Mouse (Mus musculus) layer of hippocampus, adult 8-10 months (tissue): ENCODE measurements around the gene Gm3415. TPM values are rescaled to one million over a fixed set of nuclear protein-coding genes. Genes with fewer than 3 reads are reported as not detected.
A peak's percentile ranks its signal among the peaks of the same experiment; 100 is the strongest.
"Not testable (repeated sequence)": the region's sequence is repeated elsewhere in the genome, so short reads cannot be mapped to it uniquely, and the experiment has no call there.

ENCODE experiments used
- DNase-seq, 2 experiments: peaks; one replicate each; pipeline ENCODE4 v3.0.0; 2022; ENCODE audit warnings: low spot score in 2 of 2
- total RNA-seq, 4 experiments: library from RNA; stranded (reverse); gene quantifications; 2 replicates each; pipeline ENCODE4 v1.2.4; 2022

The Gm3415 gene
- total RNA-seq: not detected

DNA sequence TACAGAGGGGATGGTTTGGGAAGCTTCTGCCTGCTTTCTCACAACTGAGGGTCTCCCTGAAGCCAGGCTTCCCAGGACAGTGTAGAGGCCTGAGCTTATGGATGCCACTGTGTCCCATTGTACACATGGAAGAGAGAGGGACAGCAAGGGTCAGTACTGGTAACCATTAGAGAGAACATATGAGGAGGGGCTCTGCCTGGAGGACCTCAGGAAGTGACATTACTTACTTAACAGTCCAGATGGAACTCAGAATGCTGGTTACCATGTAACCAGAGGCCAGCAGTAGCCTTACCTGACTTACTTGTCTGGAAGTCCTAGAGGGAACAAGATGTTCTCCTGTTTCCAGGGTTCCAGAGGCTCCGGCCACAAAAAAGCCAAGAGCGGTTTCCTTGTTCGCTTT, at the start of gene Gm3415:
TSS of gene Gm3415 (plus strand) at position 301 of the 400 bp plus-strand sequence.
- DNase-seq: not testable (repeated sequence)

DNA sequence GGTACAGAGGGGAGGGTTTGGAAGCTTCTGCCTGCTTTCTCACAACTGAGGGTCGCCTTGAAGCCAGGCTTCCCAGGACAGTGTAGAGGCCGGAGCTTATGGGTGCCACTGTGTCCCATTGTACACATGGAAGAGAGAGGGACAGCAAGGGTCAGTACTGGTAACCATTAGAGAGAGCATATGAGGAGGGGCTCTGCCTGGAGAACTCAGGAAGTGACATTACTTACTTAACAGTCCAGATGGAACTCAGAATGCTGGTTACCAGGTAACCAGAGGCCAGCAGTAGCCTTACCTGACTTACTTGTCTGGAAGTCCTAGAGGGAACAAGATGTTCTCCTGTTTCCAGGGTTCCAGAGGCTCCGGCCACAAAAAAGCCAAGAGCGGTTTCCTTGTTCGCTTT, 42.1 kb upstream of the Gm3415 start, which contains the start of gene Gm3402:
TSS of gene Gm3402 (plus strand) at position 301 of the 400 bp plus-strand sequence.
- DNase-seq: not testable (repeated sequence)

GRCm38 (mm10) chr5:146525501-146525900, 30.4 kb upstream of the Gm3415 start, which contains the start of gene Gm3404:
Gene Gm3404 (plus strand): TSS chr5:146525801.
- not testable (repeated sequence) for DNase-seq

GRCm38 (mm10) chr5:146537347-146537746, 18.6 kb upstream of the Gm3415 start, which contains the start of gene Gm3409:
Gene Gm3409 (plus strand): TSS chr5:146537647.
- not testable (repeated sequence) for DNase-seq

DNA sequence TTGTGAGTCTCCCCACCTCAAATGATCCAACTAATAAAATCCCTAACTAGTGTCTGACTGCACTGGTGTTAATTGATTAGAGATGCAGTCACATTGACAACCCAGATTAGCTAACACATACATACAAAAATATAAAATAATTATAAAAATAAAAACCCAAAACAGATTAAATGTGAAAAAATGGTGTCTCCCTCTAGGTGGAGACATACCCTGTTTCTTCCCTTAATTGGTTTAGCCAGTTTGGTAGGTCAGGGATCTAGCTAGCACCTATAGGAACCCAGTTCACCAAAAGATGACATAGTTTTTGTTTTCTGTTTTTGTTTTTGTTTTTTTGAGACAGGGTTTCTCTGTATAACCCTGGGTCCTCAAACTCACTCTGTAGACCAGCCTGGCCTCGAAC, 8.3 kb downstream of the Gm3415 start:
- no peak for DNase-seq

- no peak for DNase-seq
Measured at GRCm38 (mm10) chr5:146567054-146567453, 11.1 kb downstream of the Gm3415 start.

- not testable (repeated sequence) for DNase-seq
Measured at GRCm38 (mm10) chr5:146570179-146570578, 14.2 kb downstream of the Gm3415 start.

DNA sequence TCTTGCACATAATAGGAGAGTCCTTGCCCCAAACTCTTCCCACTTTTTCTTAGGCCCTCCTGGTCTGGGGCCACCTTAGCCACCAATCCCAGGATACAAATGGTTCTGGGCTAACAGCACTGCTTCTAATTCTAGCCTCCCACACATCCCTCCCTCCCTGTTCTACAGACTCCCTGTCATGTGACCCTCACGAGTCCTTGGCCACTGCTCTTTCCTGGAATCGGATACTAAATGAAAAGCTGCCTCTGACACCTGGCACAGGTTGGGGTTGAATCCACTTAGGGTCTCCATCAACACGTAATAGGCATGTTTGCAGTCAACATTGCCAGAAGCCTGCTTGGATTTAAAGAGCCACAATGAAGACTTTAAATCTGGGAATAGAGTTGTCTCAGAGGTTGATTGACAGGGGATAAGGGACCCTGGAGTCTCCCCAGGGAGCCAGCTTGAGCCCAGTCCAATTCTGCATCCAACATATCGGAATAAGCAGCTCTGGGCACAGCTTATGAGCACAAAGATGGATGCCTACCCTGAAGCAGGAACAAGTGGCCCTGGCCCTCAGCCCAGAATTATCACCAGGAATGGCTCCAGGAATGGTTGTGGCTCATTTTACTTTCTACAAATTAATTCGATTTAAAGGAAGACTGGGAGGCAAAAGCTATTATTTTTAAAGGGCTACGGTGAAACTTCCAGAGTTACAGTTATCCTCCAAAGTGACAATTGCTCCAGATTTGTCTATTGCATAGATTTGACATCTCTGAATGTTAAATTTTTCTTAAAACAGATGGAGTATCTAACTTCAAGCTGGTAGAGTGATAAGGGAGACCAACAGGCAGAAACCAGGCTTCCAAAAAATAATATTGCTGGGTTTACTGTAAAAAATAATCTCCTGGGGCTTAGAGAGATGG, 16.1 kb downstream of the Gm3415 start:
- peak; percentile 78 to 84 for DNase-seq

DNA sequence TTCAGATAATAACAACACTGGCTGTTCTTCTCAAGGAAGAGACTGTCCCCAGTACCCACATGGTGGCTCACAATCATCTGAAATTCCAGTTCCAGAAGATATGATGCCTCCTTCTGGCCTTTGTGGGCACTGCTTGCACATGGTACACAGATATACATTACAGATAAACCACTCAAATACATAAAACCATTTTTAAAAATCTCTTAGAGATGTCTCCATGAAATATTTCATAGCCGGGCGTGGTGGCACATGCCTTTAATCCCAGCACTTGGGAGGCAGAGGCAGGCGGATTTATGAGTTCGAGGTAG, 16.8 kb downstream of the Gm3415 start:
- not testable (repeated sequence) for DNase-seq

- DNase-seq: no peak
Measured at GRCm38 (mm10) chr5:146576668-146577067, 20.7 kb downstream of the Gm3415 start.

DNA sequence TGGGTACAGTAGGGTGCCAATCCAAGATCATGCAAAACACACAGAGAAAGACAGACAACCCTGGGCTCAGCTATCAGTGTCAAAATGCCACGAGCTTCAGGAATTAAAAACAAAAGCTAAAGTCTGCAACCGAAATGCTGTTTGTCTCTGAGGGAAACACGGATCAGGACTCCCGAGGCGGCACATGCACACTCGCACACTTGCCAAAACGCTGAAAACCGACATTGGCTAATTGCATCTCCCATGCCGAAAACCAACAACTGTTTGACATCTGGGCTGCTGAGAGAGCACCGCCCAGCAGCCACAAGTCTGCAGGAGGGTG, 28.2 kb downstream of the Gm3415 start:
- peak in 1 of 2 experiments; percentile 23 for DNase-seq

GRCm38 (mm10) chr5:146584478-146585306, 28.8 kb downstream of the Gm3415 start, which contains the start of gene Gpr12:
Gene Gpr12 (minus strand): TSS chr5:146585239.
- DNase-seq: no peak

DNA sequence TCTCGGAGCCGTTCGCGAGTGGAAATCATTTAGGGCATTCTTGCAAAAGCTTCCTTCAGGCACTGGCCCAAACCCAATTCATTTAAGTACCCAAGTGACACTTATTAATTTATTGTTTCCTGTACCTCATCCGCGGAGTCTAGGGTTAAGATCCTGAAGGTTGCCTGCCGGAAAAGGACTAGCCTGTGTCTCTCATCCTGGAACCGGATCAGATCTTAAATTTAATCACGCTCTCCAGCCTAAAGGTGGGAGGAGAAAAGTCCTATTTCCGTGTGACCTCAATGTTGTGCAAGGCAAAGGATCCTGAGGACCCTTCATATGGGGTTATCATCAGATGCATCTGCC, 29.3 kb downstream of the Gm3415 start:
- DNase-seq: no peak

GRCm38 (mm10) chr5:146586357-146587070, 30.6 kb downstream of the Gm3415 start:
- no peak for DNase-seq

GRCm38 (mm10) chr5:146590987-146591386, 35.1 kb downstream of the Gm3415 start:
- DNase-seq: no peak

DNA sequence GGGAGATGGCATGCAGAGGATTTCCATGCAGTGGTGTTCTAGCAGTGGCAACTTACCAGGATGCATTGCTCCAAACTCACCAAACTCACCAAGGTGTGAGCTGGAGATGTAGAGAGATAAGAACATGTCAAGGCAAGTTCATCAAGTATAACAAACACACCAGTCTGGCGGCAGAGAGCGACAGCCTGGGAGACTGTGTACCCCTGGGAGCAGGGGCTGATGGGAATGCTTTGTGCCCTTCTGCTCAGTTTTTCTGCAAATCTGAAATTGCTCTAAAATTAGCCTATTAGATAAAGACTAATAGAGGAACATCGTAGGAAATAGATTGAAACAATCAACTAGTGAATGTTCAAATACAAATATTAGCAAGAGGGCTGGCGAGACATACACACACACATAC, 35.7 kb downstream of the Gm3415 start:
- DNase-seq: no peak

DNA sequence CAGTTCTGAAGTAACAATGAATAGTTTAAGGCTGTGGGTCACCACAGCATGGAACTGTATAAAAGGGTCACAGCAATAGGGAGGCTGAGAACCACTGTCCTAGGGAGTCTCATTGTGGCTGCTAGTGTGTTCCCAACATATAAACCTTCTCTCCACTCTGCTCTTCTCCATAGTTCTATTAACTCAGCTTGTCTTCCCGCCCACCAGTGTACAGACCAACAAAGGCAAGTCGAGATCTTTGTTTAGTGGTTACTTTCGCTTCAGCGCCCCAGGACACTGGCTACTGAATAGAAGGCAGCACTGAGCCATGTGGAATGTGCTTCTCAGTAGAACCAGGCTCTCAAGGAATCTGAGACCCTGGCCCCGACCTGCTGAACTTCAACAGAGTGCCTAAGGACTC, 36.6 kb downstream of the Gm3415 start:
- no peak for DNase-seq

GRCm38 (mm10) chr5:146596612-146597502, 40.9 kb downstream of the Gm3415 start:
- DNase-seq: no peak

- no peak for DNase-seq
Measured at GRCm38 (mm10) chr5:146597503-146597874, 41.6 kb downstream of the Gm3415 start.
